Mouse (Mus musculus) neural tube, embryonic 13.5 days (tissue): ENCODE data around the gene D430042O09Rik. TPM values are rescaled to one million over a fixed set of nuclear protein-coding genes. Genes with fewer than 3 reads are reported as not detected.

Source experiments
- ATAC-seq: fragments of 200-750 bp; cut with Nextera tagmentation; 2 replicates; pipeline ENCODE4 v1.8.0; 2017; ENCODE audit warnings: low read depth, mild to moderate bottlenecking, moderate TSS enrichment, moderate library complexity
- H3K27ac ChIP-seq: fragments of 300-500 bp; sonication (generic); replicated peaks from 2 replicates; pipeline ENCODE4 v1.5.1; 2015; ENCODE audit warnings: moderate library complexity, mild to moderate bottlenecking, inconsistent platforms
- H3K27me3 ChIP-seq: fragments of 300-500 bp; sonication (generic); 2 replicates; pipeline ENCODE4 v1.6.1; 2015; ENCODE audit warnings: mild to moderate bottlenecking, inconsistent platforms
- H3K36me3 ChIP-seq: fragments of 300-500 bp; sonication (generic); 2 replicates; pipeline ENCODE4 v1.6.1; 2015; ENCODE audit warnings: mild to moderate bottlenecking, inconsistent platforms
- H3K4me1 ChIP-seq: fragments of 300-500 bp; sonication (generic); replicated peaks from 2 replicates; pipeline ENCODE4 v1.6.1; 2015; ENCODE audit warnings: inconsistent platforms
- H3K4me2 ChIP-seq: fragments of 300-500 bp; sonication (generic); 2 replicates; pipeline ENCODE4 v1.6.1; 2015; ENCODE audit warnings: inconsistent platforms, mild to moderate bottlenecking, moderate library complexity
- H3K4me3 ChIP-seq: fragments of 300-500 bp; sonication (generic); 2 replicates; pipeline ENCODE4 v1.5.1; 2015; ENCODE audit warnings: mild to moderate bottlenecking, inconsistent platforms
- H3K9ac ChIP-seq: fragments of 300-500 bp; sonication (generic); 2 replicates; pipeline ENCODE4 v1.6.1; 2015; ENCODE audit warnings: moderate library complexity, mild to moderate bottlenecking, inconsistent platforms
- H3K9me3 ChIP-seq: fragments of 300-500 bp; sonication (generic); 2 replicates; pipeline ENCODE4 v1.6.1; 2016; ENCODE audit warnings: inconsistent platforms
- WGBS: fragments of 180-500 bp; shearing (Covaris S2); methylation state at CpG from one replicate; pipeline ENCODE4 v1.1.7; 2015; 5-methylcytosine and 5-hydroxymethylcytosine counted together
- polyA plus RNA-seq: library from polyadenylated mRNA; unstranded; fragments of >200 nt; fragmentation: Nextera tagmentation; extraction: Ambion mirVana; gene quantifications from 2 replicates; pipeline ENCODE4 v1.2.1, GENCODE M21; 2015

The D430042O09Rik gene
- polyA plus RNA-seq, 1 experiment from 2014 or later: 5.9 TPM

- H3K27me3 ChIP-seq: no peaks in the 10 kb centered on the region
- no peak overlapping the region for H3K9ac ChIP-seq
- no peak overlapping the region for H3K4me2 ChIP-seq
- no peaks in the 10 kb centered on the region for H3K4me1 ChIP-seq
- H3K27ac ChIP-seq: no peak overlapping the region
- WGBS: 84% methylated on average over 3 of the region's 3 CpGs
- no peak overlapping the region for H3K4me3 ChIP-seq
- H3K9me3 ChIP-seq: no peaks in the 10 kb centered on the region
- no peak for ATAC-seq
- no peaks in the 10 kb centered on the region for H3K36me3 ChIP-seq
Observed at GRCm38 (mm10) chr7:125714803-125715202, 7.1 kb downstream of the D430042O09Rik start.

GRCm38 (mm10) chr7:125716724-125717123 lies 9.0 kb downstream of the D430042O09Rik start:
- H3K27ac ChIP-seq: no peak overlapping the region
- H3K9me3 ChIP-seq: no peaks in the 10 kb centered on the region
- H3K4me2 ChIP-seq: no peak overlapping the region
- no peaks in the 10 kb centered on the region for H3K27me3 ChIP-seq
- no peak overlapping the region for H3K4me3 ChIP-seq
- peaks cover 7% of the 10 kb centered on the region; the same call in 1 of the 2 replicates for H3K4me1 ChIP-seq
- no peak overlapping the region for H3K9ac ChIP-seq
- no peaks in the 10 kb centered on the region for H3K36me3 ChIP-seq
- no peak for ATAC-seq
- whole genome bisulfite sequencing: 70% methylated on average over 2 of the region's 2 CpGs

GRCm38 (mm10) chr7:125717612-125718011 lies 9.9 kb downstream of the D430042O09Rik start:
- H3K4me1 ChIP-seq: peaks cover 7% of the 10 kb centered on the region; the same call in 1 of the 2 replicates
- H3K4me3 ChIP-seq: no peak overlapping the region
- H3K27me3 ChIP-seq: no peaks in the 10 kb centered on the region
- no peak for ATAC-seq
- no peaks in the 10 kb centered on the region for H3K9me3 ChIP-seq
- H3K9ac ChIP-seq: no peak overlapping the region
- no peak overlapping the region for H3K4me2 ChIP-seq
- H3K36me3 ChIP-seq: no peaks in the 10 kb centered on the region
- no peak overlapping the region for H3K27ac ChIP-seq

- 70% methylated on average over 5 of the region's 5 CpGs for WGBS
- Histone ChIP-seq H3K27ac (no peak overlapping the region), H3K27me3 (no peaks in the 10 kb centered on the region), H3K4me3 (no peak overlapping the region), H3K4me1 (peaks cover 27% of the 10 kb centered on the region), H3K4me2 (no peak overlapping the region), H3K9me3 (no peaks in the 10 kb centered on the region), H3K36me3 (no peaks in the 10 kb centered on the region), H3K9ac (no peak overlapping the region)
- ATAC-seq: no peak
Observed at GRCm38 (mm10) chr7:125720370-125720769, 12.7 kb downstream of the D430042O09Rik start.

- 88% methylated on average over 4 of the region's 4 CpGs for WGBS
- Histone ChIP-seq H3K4me2 (no peak overlapping the region), H3K4me1 (peaks cover 27% of the 10 kb centered on the region), H3K27ac (no peak overlapping the region), H3K9me3 (no peaks in the 10 kb centered on the region), H3K36me3 (no peaks in the 10 kb centered on the region), H3K9ac (no peak overlapping the region), H3K27me3 (no peaks in the 10 kb centered on the region), H3K4me3 (no peak overlapping the region)
- no peak for ATAC-seq
Observed at GRCm38 (mm10) chr7:125721033-125721432, 13.3 kb downstream of the D430042O09Rik start.

- Histone ChIP-seq H3K9ac (no peak overlapping the region), H3K36me3 (no peaks in the 10 kb centered on the region), H3K4me3 (no peak overlapping the region), H3K27me3 (no peaks in the 10 kb centered on the region), H3K9me3 (no peaks in the 10 kb centered on the region), H3K4me1 (peaks cover 27% of the 10 kb centered on the region), H3K4me2 (no peak overlapping the region), H3K27ac (no peak overlapping the region)
- no peak for ATAC-seq
Observed at GRCm38 (mm10) chr7:125722127-125722526, 14.4 kb downstream of the D430042O09Rik start.

- Histone ChIP-seq H3K27me3 (no peaks in the 10 kb centered on the region), H3K9ac (no peak overlapping the region), H3K4me1 (peaks cover 27% of the 10 kb centered on the region), H3K36me3 (no peaks in the 10 kb centered on the region), H3K4me2 (no peak overlapping the region), H3K9me3 (no peaks in the 10 kb centered on the region), H3K27ac (peak overlapping the region; percentile 4), H3K4me3 (no peak overlapping the region)
- 41% methylated on average over 5 of the region's 5 CpGs for WGBS
- peak; percentile 20; the same call in 1 of the 2 replicates for ATAC-seq
Observed at GRCm38 (mm10) chr7:125723189-125723972, 15.7 kb downstream of the D430042O09Rik start.

- peak; percentile 49; the same call in 1 of the 2 replicates for ATAC-seq
- H3K4me1 ChIP-seq: peaks cover 18% of the 10 kb centered on the region
- H3K9ac ChIP-seq: no peak overlapping the region
- no peaks in the 10 kb centered on the region for H3K27me3 ChIP-seq
- H3K27ac ChIP-seq: no peak overlapping the region
- H3K4me3 ChIP-seq: no peak overlapping the region
- H3K9me3 ChIP-seq: no peaks in the 10 kb centered on the region
- H3K4me2 ChIP-seq: no peak overlapping the region
- H3K36me3 ChIP-seq: no peaks in the 10 kb centered on the region
Observed at GRCm38 (mm10) chr7:125731679-125732078, 24.0 kb downstream of the D430042O09Rik start.

GRCm38 (mm10) chr7:125733791-125734190 lies 26.1 kb downstream of the D430042O09Rik start:
- H3K27ac ChIP-seq: no peak overlapping the region
- H3K4me3 ChIP-seq: no peak overlapping the region
- 92% methylated on average over 4 of the region's 4 CpGs for WGBS
- H3K4me2 ChIP-seq: no peak overlapping the region
- peaks cover 18% of the 10 kb centered on the region for H3K4me1 ChIP-seq
- no peak overlapping the region for H3K9ac ChIP-seq
- H3K9me3 ChIP-seq: no peaks in the 10 kb centered on the region
- H3K36me3 ChIP-seq: no peaks in the 10 kb centered on the region
- no peak for ATAC-seq
- H3K27me3 ChIP-seq: no peaks in the 10 kb centered on the region

GRCm38 (mm10) chr7:125736366-125737015 lies 28.8 kb downstream of the D430042O09Rik start:
- H3K27me3 ChIP-seq: no peaks in the 10 kb centered on the region
- WGBS: 81% methylated on average over 4 of the region's 4 CpGs
- ATAC-seq: no peak
- H3K4me1 ChIP-seq: peaks cover 10% of the 10 kb centered on the region
- no peak overlapping the region for H3K9ac ChIP-seq
- no peaks in the 10 kb centered on the region for H3K9me3 ChIP-seq
- no peak overlapping the region for H3K4me2 ChIP-seq
- no peak overlapping the region for H3K27ac ChIP-seq
- no peak overlapping the region for H3K4me3 ChIP-seq
- no peaks in the 10 kb centered on the region for H3K36me3 ChIP-seq

GRCm38 (mm10) chr7:125740521-125740920 lies 32.8 kb downstream of the D430042O09Rik start:
- Histone ChIP-seq H3K4me2 (no peak overlapping the region), H3K9ac (no peak overlapping the region), H3K9me3 (no peaks in the 10 kb centered on the region), H3K27me3 (no peaks in the 10 kb centered on the region), H3K4me3 (no peak overlapping the region), H3K27ac (no peak overlapping the region), H3K36me3 (no peaks in the 10 kb centered on the region), H3K4me1 (no peaks in the 10 kb centered on the region)
- WGBS: 79% methylated on average over 2 of the region's 2 CpGs
- no peak for ATAC-seq

GRCm38 (mm10) chr7:125741271-125741703 lies 33.6 kb downstream of the D430042O09Rik start:
- no peaks in the 10 kb centered on the region for H3K36me3 ChIP-seq
- H3K9me3 ChIP-seq: no peaks in the 10 kb centered on the region
- H3K27ac ChIP-seq: no peak overlapping the region
- no peaks in the 10 kb centered on the region for H3K4me1 ChIP-seq
- no peak overlapping the region for H3K9ac ChIP-seq
- H3K4me3 ChIP-seq: no peak overlapping the region
- whole genome bisulfite sequencing: 58% methylated on average over 1 of the region's 1 CpGs
- ATAC-seq: no peak
- H3K27me3 ChIP-seq: no peaks in the 10 kb centered on the region
- H3K4me2 ChIP-seq: no peak overlapping the region
